Mouse (Mus musculus): ENCODE results near the gene Cfap61.

DNA sequence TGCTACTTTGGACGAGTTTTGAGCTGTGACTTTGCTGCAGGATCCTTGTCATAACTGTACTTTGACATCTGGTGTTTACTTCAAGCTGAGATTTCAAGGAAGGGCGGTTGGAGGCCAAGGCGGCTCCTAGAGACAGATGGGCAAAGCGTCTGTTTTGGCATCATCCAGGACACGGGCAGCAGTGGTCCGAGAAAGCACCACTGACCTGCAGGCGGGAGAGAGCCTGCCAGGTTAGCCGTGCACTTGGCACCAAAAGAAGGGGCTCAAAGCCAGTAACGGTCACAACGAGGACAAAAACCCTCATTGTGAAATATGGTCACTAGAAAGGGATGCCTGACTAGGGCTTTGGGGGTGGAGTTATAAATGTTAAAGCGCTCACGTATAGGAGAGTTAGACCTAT, 36.2 kb downstream of the Cfap61 start:
- TF ChIP-seq CTCF (IDR thresholded peaks at IDR 0.05; ENCODE audit: low read depth, low read length): no peak
- no peak for TF ChIP-seq POLR2A (IDR thresholded peaks at IDR 0.05; ENCODE audit: extremely low read depth, insufficient read depth, low read length)
